Mouse (Mus musculus) forebrain, embryonic 10.5 days (tissue): ENCODE measurements around the gene Ccdc28a. TPM values are rescaled to one million over a fixed set of nuclear protein-coding genes. Genes with fewer than 3 reads are reported as not detected.

Source experiments
- DNase-seq: peaks from one replicate; pipeline ENCODE4 v3.0.0-alpha.2; 2017; ENCODE audit warnings: low spot score; ENCODE audit errors: extremely low spot score
- H3K27ac ChIP-seq: fragments of 300-500 bp; sonication (generic); 2 replicates; pipeline ENCODE4 v1.5.1; 2016; ENCODE audit warnings: mild to moderate bottlenecking
- H3K27me3 ChIP-seq: fragments of 300-500 bp; sonication (generic); 2 replicates; pipeline ENCODE4 v1.6.1; 2016; ENCODE audit warnings: mild to moderate bottlenecking; ENCODE audit not compliant: poor library complexity, severe bottlenecking
- H3K36me3 ChIP-seq: fragments of 300-500 bp; sonication (generic); replicated peaks from 2 replicates; pipeline ENCODE4 v1.6.1; 2016; ENCODE audit warnings: mild to moderate bottlenecking, moderate library complexity
- H3K4me1 ChIP-seq: fragments of 300-500 bp; sonication (generic); 2 replicates; pipeline ENCODE4 v1.6.1; 2016
- H3K4me3 ChIP-seq: fragments of 300-500 bp; sonication (generic); 2 replicates; pipeline ENCODE4 v1.5.1; 2016; ENCODE audit warnings: mild to moderate bottlenecking, moderate library complexity
- H3K9me3 ChIP-seq: fragments of 300-500 bp; sonication (generic); 2 replicates; pipeline ENCODE4 v1.6.1; 2016; ENCODE audit warnings: mild to moderate bottlenecking, moderate library complexity
- WGBS: fragments of 180-500 bp; shearing (Covaris S2); methylation state at CpG from one replicate; pipeline ENCODE4 v1.1.7; 2016; 5-methylcytosine and 5-hydroxymethylcytosine counted together
- polyA plus RNA-seq: library from polyadenylated mRNA; unstranded; fragments of >200 nt; fragmentation: Nextera tagmentation; extraction: Ambion mirVana; gene quantifications from 2 replicates; pipeline ENCODE4 v1.2.1, GENCODE M21; 2016

Gene Ccdc28a
- polyA plus RNA-seq, 1 experiment from 2014 or later: 6.3 TPM

DNA sequence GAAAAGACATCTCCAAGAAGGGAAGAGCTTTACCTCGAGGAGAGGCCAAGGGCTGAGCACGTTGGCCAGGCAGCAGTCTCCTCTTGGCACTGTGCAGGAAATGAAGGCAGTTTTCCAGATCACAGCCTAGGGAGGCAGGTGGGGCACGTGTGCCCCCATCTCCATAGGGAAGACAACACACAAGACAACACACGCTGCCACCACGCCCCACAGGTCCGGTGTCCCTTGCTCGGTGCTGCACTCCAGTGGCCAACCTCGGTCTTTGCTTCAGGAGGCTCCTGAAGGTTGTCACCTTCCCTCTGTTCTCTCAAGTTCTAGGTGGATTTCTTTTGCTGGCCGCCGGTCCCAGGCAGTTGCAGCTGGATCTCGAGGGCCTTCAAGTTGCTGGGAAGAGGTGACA lies 24.1 kb downstream of the Ccdc28a start, which contains the start of gene Ect2l:
TSS of gene Ect2l (minus strand) at position 165 of the 400 bp plus-strand sequence.
- H3K27me3 ChIP-seq: no peaks in the 10 kb centered on the region
- no peaks in the 10 kb centered on the region for H3K9me3 ChIP-seq
- 20% methylated on average over 11 of the region's 11 CpGs for WGBS
- H3K4me1 ChIP-seq: peaks cover 5% of the 10 kb centered on the region; the same call in 1 of the 2 replicates
- DNase-seq: peak; percentile 54
- no peaks in the 10 kb centered on the region for H3K36me3 ChIP-seq
- no peak within 1 kb of the TSS for H3K27ac ChIP-seq
- H3K4me3 ChIP-seq: no peak within 1 kb of the TSS

DNA sequence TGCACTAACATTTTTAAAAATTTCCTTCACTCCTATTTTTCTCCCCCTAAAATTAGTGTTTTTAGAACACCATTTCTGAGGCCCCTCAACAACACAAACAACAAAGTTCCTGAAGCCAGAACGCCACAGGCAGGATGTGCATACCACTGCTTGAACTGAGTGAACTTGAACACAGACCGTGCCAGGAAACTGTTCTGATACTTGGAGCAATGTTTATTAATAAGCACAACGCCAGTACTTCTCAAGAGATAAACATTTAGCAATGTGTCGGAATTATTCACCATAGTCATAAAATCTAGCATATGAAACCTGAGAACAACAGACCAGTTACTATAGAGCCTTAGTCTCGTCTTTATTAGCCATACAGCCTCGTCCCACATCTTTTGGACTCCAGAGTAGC lies 24.7 kb downstream of the Ccdc28a start:
- WGBS: 85% methylated on average over 6 of the region's 6 CpGs
- H3K36me3 ChIP-seq: no peaks in the 10 kb centered on the region
- no peaks in the 10 kb centered on the region for H3K27me3 ChIP-seq
- no peak overlapping the region for H3K27ac ChIP-seq
- H3K4me3 ChIP-seq: no peak overlapping the region
- no peaks in the 10 kb centered on the region for H3K9me3 ChIP-seq
- DNase-seq: no peak
- H3K4me1 ChIP-seq: peaks cover 5% of the 10 kb centered on the region; the same call in 1 of the 2 replicates

DNA sequence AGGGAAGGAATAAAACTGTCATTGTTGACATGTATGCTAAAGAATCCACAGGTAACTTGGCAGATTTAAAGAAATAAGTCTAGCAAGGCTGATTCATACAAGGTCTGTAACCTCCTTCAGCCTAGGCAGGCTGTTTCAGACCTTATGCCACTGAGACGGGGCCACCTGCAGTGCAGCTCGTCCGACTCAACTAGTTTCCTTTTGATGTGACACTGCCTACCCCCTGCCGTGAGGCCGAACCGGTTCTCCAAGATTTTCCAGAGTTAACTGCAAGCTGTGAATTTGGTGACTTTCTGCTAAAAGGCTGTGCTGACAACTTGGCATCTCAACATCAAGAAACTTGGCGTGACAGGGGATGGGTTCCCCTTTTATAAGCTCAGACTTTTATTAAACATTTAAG lies 30.7 kb downstream of the Ccdc28a start:
- Histone ChIP-seq H3K27me3 (no peaks in the 10 kb centered on the region), H3K4me3 (no peak overlapping the region), H3K36me3 (no peaks in the 10 kb centered on the region), H3K4me1 (peaks cover 12% of the 10 kb centered on the region), H3K27ac (no peak overlapping the region), H3K9me3 (no peaks in the 10 kb centered on the region)
- 3% methylated on average over 7 of the region's 7 CpGs for WGBS
- DNase-seq: no peak

DNA sequence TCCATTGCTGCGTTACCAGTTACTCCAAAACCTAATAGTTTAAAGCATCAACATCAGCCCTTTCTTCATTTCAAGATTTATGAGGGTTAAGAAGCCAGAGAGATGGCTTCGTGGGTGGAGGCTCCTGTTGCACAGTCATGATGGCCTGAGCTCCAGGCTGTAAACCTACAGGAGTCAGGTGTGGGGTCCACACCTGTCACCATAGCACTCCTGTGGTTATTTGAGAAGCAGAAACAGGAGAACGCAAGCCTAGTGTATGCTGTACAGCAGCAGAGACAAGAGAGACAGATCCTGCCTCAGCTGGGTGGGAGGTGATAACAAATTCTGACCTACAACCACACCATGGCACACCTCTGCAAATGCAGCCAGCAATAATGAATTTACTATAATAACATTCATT lies 32.4 kb downstream of the Ccdc28a start:
- WGBS: 83% methylated on average over 3 of the region's 3 CpGs
- Histone ChIP-seq H3K9me3 (no peaks in the 10 kb centered on the region), H3K27ac (no peak overlapping the region), H3K27me3 (no peaks in the 10 kb centered on the region), H3K36me3 (no peaks in the 10 kb centered on the region), H3K4me1 (peaks cover 12% of the 10 kb centered on the region), H3K4me3 (no peak overlapping the region)
- DNase-seq: no peak

DNA sequence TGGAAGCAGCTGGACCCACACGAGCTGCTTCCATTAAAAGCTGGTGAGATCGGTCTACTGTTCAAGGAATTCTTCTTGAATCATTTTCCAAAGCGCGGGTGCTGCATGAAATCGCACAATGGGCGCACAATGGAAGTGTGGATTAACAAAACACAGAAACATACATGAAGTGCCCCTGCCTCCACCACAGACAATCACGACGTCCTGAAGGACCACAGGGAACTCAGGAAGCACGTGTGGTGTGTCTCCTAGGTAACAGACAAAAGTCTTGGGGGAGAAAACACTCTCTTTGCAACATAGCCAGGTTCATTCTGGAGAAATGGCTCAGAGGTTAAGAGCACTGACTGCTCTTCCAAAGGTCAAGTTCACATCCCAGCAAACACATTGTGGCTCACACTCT lies 34.1 kb downstream of the Ccdc28a start:
- no peaks in the 10 kb centered on the region for H3K36me3 ChIP-seq
- WGBS: 80% methylated on average over 9 of the region's 9 CpGs
- H3K4me3 ChIP-seq: no peak overlapping the region
- H3K27me3 ChIP-seq: no peaks in the 10 kb centered on the region
- no peak overlapping the region for H3K27ac ChIP-seq
- DNase-seq: no peak
- H3K9me3 ChIP-seq: no peaks in the 10 kb centered on the region
- H3K4me1 ChIP-seq: peaks cover 15% of the 10 kb centered on the region

DNA sequence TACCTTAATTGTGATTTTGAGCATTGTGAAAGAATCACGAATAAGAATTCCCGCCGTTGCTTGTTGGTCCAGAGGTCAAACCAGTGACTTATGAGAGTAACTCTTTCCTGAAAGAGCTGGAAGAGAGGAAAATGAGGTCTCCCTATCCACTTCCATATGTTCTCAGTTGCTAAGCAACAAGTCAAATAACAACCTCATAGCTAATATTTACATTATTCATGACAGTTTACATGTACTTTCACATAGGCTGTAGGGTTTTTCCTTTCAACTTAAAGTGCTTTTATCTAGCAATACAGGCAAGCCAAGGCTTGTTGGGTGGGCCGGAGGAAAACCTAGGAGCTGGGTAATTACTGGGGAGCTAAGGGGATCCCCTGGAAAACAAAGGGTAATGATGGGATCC lies 34.9 kb downstream of the Ccdc28a start:
- H3K9me3 ChIP-seq: no peaks in the 10 kb centered on the region
- no peak overlapping the region for H3K27ac ChIP-seq
- H3K4me3 ChIP-seq: no peak overlapping the region
- DNase-seq: no peak
- no peaks in the 10 kb centered on the region for H3K27me3 ChIP-seq
- H3K4me1 ChIP-seq: peaks cover 16% of the 10 kb centered on the region
- no peaks in the 10 kb centered on the region for H3K36me3 ChIP-seq
- WGBS: 87% methylated on average over 4 of the region's 4 CpGs

DNA sequence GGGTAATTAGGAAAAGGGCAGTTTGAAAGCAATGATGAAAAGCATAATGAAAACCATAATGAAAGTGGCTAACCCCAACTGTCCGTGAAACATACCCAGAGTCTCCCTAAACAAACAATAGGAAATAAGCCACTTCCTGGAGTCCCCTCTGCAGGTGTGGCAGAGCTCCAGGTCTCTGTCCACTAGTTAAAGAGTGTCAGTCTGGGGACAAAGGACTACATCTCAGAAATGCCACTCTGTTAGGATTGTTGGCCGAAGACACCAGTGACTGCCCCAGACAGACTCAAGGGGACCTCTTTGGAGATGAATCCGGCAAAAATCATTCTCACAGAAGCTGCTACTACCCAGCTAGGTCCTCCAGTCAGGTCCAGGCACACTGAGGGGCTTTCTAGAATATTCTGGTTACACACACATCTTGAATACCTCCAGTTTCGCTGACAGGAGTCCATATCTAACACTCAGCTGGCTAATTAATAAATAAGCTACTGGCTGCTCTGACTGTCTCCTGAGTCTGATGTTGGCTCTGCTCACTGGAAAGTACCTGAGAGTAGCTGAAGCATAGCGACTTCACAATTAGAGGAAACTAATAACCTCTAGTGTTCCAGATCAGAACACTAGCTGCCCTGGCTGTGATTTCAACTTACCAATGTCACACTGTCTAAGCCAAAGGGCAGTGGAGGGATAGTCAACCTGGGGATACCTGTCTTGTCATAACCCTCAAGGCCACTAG lies 36.3 kb downstream of the Ccdc28a start:
- 88% methylated on average over 5 of the region's 5 CpGs for WGBS
- Histone ChIP-seq H3K27ac (no peak overlapping the region), H3K4me1 (peaks cover 12% of the 10 kb centered on the region), H3K4me3 (no peak overlapping the region), H3K36me3 (no peaks in the 10 kb centered on the region), H3K9me3 (no peaks in the 10 kb centered on the region), H3K27me3 (no peaks in the 10 kb centered on the region)
- DNase-seq: no peak

DNA sequence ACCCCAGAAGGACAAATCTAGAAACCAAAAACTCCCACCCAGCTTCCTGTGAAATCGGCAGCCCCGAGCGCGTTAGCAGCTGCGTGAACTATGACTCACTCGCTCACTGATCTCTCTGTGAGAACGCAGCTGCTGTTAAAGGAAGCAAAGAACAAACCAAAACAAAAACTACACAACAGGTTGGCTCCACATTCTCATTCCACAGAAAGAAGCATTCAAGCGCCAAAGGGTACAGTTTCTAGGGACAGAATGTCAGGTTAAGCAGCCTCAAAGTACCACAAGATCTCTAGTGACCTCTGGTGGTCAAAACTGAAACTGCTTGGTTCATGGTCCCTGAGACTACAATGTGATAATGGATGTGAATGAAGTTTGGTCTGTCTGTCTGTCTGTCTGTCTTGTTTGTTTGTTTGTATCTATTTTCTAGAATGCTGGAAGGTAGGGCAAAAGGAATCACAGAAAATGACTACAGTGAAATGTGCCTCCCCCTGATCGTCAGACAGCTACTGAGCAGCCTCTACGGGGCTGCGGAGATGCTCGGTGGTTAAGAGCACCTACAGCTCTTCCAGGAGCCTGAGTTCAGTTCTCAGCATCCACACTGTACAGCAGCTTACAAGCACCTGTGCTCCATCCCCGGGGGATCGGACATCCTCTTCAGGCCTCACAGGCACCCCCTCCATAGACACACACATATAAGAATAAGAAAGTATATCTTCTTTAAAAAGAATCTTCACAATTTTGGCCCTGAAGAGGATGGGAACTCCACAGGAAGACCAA lies 37.4 kb downstream of the Ccdc28a start:
- H3K27ac ChIP-seq: 0 out of 2 replicates have a peak overlapping the region, but pooled peaks have one; percentile 20
- DNase-seq: peak; percentile 55
- H3K27me3 ChIP-seq: no peaks in the 10 kb centered on the region
- H3K36me3 ChIP-seq: no peaks in the 10 kb centered on the region
- no peaks in the 10 kb centered on the region for H3K9me3 ChIP-seq
- WGBS: 63% methylated on average over 14 of the region's 14 CpGs
- H3K4me3 ChIP-seq: peak overlapping the region; percentile 25; the same call in 1 of the 2 replicates
- peaks cover 12% of the 10 kb centered on the region for H3K4me1 ChIP-seq

DNA sequence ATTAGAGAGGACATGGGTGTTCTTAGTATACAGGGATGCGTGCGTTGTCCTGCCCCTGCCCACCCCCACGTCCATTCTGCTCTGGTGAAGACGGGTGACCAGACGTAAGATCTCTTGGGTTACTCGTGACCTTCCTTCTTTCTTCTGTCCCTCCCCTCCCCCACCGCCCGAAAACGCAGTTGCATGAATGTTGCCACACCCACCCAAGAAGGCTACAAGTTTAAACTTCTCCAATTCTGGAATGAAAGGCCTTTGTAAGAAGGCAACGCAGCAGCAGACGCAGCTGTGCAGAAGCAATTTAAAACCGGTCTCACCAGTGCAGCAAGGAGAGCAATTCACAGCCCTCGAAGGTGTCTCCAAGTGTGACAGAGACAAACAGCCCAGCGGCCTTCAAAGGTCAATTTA lies 40.1 kb downstream of the Ccdc28a start:
- H3K9me3 ChIP-seq: no peaks in the 10 kb centered on the region
- DNase-seq: no peak
- no peak overlapping the region for H3K4me3 ChIP-seq
- H3K36me3 ChIP-seq: no peaks in the 10 kb centered on the region
- peaks cover 7% of the 10 kb centered on the region for H3K4me1 ChIP-seq
- no peak overlapping the region for H3K27ac ChIP-seq
- WGBS: 75% methylated on average over 14 of the region's 14 CpGs
- no peaks in the 10 kb centered on the region for H3K27me3 ChIP-seq

DNA sequence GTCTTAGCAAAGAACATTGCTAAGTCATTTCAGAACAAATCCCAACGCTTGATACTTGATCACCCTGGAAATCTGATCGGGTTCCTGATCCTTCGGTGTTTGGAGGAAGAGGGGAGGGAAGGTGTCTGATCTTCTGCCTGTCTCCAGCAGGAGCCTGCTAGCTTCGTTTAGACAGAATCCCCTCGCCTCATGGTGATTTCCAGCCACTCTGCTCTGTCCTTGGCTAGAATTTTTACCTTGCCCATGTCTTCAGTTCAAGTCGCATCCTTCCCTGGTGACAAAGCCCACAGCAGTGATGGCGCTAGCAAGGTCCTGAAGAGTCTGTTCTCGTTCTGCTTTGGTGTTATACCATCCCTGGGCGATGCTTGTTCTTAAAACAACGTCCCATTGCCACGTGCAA lies 40.6 kb downstream of the Ccdc28a start:
- no peak overlapping the region for H3K27ac ChIP-seq
- H3K27me3 ChIP-seq: no peaks in the 10 kb centered on the region
- H3K36me3 ChIP-seq: no peaks in the 10 kb centered on the region
- H3K4me1 ChIP-seq: peaks cover 7% of the 10 kb centered on the region
- no peak overlapping the region for H3K4me3 ChIP-seq
- no peaks in the 10 kb centered on the region for H3K9me3 ChIP-seq
- 87% methylated on average over 11 of the region's 11 CpGs for WGBS
- DNase-seq: no peak

DNA sequence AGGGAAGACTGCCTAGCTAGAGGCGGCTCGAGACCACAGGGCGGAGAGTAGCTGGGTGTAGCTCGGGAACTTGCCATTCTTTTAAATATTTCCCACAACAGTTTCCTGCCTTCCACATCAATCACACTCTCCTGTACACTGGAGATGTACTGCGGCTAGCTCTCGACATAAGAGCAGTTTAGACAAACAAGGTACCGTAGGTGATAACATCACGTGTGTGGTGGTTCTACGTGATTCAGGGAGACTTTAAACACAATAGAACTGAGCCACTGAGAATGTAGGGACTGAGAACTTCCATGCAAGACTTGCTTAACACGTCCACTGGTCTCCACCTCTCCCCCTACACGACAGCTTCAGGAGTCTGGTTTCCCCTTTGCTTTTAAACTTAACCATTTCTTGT lies 41.6 kb downstream of the Ccdc28a start:
- H3K27ac ChIP-seq: no peak overlapping the region
- H3K4me3 ChIP-seq: no peak overlapping the region
- H3K9me3 ChIP-seq: no peaks in the 10 kb centered on the region
- peaks cover 7% of the 10 kb centered on the region for H3K4me1 ChIP-seq
- WGBS: 88% methylated on average over 11 of the region's 11 CpGs
- no peaks in the 10 kb centered on the region for H3K36me3 ChIP-seq
- H3K27me3 ChIP-seq: no peaks in the 10 kb centered on the region
- DNase-seq: no peak

DNA sequence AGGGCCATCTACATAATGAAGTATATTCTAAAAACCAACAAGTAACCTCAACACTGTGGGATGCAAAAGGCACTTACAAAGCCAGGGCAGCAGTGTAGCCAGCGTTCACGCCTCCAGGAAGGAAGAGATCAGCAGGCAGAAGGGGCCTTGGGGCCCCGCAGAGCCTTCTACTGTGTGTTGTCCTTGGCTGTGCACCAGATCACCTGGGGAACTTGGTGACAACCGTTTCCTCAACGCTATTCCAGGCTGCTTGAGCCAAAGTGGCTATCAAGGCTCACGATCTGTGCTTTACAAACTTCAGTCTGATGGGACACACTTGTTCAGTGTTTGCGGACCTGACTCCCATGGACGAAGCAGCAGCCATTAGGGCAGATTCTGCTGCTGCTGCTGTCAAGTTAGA lies 43.1 kb downstream of the Ccdc28a start:
- 85% methylated on average over 8 of the region's 8 CpGs for WGBS
- H3K4me3 ChIP-seq: no peak overlapping the region
- H3K36me3 ChIP-seq: no peaks in the 10 kb centered on the region
- H3K4me1 ChIP-seq: peaks cover 4% of the 10 kb centered on the region
- no peaks in the 10 kb centered on the region for H3K27me3 ChIP-seq
- H3K27ac ChIP-seq: no peak overlapping the region
- no peaks in the 10 kb centered on the region for H3K9me3 ChIP-seq
- DNase-seq: no peak

DNA sequence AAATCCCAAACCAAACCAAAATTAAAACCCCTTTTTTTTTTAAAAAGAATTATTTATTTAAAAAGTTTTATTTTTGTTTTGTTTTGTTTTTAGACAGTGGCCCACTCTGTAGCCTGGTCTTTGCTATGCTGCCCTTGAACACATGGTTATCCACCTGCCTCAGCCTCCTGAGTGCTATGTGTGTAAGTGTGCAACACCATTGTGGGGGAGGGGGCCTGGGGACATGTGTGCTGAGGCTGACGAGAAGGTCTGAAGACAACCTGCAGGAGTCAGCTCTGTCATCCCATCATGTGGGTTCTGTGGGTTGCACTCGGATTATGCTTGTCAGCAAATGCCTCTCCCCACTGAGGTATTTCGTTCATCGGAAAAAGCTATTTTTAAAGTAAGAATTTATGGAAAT lies 45.3 kb downstream of the Ccdc28a start:
- Histone ChIP-seq H3K27ac (no peak overlapping the region), H3K9me3 (no peaks in the 10 kb centered on the region), H3K4me1 (no peaks in the 10 kb centered on the region), H3K4me3 (no peak overlapping the region), H3K27me3 (no peaks in the 10 kb centered on the region), H3K36me3 (no peaks in the 10 kb centered on the region)
- DNase-seq: no peak
- 84% methylated on average over 4 of the region's 4 CpGs for WGBS
